Mouse (Mus musculus) liver, adult (tissue): Measurements from ENCODE around the gene Ptx3.

ENCODE experiments used
- GATA4 ChIP-seq: IDR thresholded peaks from 2 replicates; pipeline ENCODE4 v1.6.1; 2014; ENCODE audit warnings: mild to moderate bottlenecking, low read length; ENCODE audit not compliant: insufficient replicate concordance

Ptx3 gene

GRCm38 (mm10) chr3:66219655-66220191 lies at the start of gene Ptx3:
TSS of gene Ptx3 (plus strand) at chr3:66219910.
- TF ChIP-seq GATA4 = no peak

DNA sequence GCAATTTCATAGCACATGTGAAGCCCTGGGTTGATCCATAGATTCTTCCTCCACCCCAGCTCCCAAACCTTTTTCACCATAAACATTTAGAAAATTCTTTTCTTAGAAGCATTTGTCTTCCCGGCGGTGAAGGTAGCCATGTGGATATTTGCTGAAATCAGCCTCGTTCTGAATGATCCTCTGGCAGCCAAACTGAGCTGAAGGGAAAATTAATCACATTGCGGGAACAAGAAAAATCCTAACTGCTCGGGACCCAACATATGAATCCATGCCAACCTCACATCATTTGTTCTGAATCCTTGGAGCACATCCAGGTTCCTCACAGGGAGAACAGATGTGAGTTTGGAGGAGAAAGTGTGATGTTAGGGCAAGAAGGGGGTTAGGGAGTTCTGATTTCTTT lies 46.8 kb upstream of the Ptx3 start:
- no peak for TF ChIP-seq GATA4

DNA sequence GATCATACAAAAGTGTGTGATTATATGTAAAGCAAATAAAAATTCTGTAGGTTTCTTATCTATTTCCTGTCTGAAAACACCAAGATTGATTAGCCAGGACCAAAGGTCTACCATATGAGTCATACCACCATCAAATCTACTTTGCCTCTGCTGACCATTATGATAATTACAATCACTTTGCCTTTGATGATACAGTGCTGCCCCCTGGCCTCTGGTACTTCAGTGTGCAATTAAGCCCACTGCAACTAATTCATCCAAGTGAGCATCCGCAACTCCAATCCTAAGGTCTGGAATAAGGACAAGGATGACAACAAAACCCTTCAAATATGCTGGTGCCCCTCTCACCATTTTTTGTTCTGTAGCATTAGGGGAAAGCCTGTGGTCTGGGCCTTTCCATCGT lies 40.1 kb upstream of the Ptx3 start:
- TF ChIP-seq GATA4 = no peak

DNA sequence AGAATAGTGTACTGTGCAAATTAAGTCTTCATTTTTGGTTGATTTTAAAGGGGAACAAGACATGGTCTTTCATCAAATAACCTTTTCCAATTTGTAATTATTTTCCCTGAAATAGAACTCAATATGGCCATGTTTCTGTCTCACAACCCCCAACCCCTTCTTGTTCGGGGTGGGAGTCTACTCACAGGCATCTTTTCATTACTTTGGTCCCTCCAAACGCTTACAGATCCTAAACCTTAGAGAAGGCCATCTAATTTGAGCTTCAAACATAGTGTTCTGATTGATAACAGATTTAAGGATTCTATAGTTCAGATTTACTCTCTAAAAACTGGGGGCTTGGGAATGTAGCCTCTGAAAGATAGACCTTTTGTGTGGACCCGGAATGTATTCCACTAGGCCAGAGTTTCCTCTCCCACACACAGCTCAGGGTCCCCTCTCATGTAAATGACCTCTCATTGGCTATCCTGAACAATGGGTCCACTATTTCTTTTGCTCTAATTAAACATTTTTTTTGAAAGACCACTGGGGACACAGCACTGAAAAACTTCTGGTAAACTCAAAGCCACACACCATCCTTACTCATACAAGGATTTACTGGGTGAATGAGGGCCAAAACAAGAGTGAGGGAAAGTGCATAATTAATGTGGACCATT lies 25.7 kb upstream of the Ptx3 start:
- TF ChIP-seq GATA4 = no peak

- TF ChIP-seq GATA4 = no peak
These were observed 10.7 kb upstream of the Ptx3 start for GRCm38 (mm10) chr3:66208836-66209573.

- TF ChIP-seq GATA4 = no peak
These were observed 6.2 kb upstream of the Ptx3 start for GRCm38 (mm10) chr3:66213524-66213923.

DNA sequence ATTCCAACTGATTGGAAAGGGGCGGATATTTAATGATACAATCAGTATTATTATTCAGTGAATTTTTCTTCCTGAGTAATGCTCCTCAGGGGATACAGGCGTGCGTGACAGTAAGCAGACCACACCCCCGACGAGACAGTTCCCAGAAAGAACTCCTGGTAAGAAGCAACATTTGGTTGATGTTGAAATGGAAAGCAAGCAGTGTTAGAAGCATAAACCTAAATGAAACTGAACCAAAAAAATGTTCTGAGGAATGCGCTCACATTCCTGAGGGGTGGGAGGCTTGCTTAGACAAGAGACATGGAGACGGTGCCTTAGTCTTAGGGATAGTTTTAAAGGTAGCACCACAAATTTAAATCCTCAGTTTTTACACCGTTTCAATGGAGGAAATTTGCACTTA lies 4.0 kb upstream of the Ptx3 start:
- no peak for TF ChIP-seq GATA4

- TF ChIP-seq GATA4 = no peak
These were observed 988 bp downstream of the Ptx3 start for GRCm38 (mm10) chr3:66220554-66221242.

DNA sequence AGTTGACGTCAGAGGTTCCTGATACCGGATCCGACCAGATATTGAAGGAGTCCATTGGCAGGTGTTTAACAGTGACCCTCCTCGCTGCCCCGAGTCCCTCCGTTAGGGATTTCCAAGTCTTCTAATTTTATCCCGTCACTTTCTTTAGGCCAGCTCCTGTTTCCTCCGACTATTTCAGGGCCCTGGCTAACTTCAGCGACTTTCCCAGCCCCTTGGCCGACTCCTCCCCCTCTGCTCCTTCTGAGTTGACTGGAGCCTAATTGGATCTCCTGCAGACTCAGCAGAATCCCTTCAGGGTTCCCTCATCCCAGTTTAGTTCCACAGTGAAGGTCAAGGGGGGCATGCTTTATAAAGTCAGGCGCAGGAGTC lies 1.5 kb downstream of the Ptx3 start:
- no peak for TF ChIP-seq GATA4

DNA sequence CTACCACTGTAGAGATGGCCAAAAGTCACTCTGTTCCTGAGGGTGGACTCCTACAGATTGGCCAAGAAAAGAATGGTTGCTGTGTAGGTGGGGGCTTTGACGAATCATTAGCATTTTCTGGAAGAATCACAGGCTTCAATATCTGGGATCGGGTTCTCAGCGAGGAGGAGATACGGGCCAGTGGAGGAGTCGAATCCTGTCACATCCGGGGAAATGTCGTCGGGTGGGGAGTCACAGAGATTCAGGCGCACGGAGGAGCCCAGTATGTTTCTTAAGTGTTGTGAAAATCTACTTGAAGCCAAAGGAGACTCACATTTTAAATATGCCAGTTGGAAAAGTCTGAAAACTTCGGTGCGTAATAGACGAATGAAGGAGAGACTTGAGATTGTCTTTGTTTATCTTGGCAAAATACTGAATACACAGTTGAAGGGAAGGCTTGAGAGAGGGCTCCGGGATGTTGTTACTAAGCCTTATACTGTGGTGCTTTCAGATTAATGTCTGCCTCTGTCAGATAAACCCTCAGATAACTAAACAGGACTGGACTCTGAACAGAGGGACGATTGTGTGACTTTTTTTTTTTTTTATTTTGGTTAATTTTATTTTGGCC lies 5.3 kb downstream of the Ptx3 start:
- TF ChIP-seq GATA4 = no peak

- TF ChIP-seq GATA4 = no peak
These were observed 20.8 kb downstream of the Ptx3 start for GRCm38 (mm10) chr3:66240476-66240875.

DNA sequence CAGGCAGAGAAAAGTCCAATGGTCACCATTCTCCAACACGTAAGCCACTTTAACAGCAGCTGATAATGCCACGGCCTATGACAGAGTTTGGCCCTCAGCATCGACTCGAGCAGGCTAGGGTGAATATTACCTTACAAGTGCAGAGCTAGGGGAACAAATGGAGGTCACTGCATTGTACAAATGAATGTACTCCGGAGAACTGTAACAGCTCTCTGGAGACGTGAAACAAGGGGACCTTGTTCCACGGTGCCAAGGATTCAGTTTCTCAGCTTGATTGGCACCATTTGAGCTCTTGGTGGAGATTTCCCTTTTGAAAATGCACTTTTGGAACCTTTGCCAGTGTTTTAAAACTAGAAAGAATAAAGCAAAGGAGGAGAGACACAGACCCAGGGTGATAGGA lies 32.1 kb downstream of the Ptx3 start:
- TF ChIP-seq GATA4 = no peak

DNA sequence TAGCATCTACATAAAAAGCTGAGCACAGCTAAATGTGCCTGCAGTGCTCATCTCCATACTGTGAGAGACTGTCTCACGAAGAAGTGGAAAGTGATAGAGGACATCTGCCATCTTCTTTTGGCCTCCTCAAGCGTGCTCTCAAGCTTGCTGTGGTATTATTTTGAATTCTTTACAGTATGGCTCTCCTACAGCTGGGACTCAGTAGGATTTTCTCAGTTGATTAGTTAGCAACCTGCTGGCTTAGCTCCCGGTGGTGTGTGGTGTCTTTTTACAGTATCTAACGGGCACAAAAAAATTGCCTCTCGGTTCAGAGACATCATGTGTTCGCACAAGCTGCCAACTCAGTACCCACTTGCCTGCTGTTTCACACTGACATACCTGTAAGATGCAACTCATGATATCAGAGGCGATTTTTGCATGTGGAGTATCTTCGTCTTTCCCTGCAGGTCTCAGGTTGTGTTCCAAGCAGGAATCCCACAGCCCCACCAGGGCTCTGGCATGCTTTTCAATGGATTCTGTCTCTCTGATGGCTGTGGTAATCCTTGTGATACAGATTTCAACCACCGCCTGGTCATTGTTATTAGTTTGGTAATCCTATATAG lies 34.9 kb downstream of the Ptx3 start:
- no peak for TF ChIP-seq GATA4

DNA sequence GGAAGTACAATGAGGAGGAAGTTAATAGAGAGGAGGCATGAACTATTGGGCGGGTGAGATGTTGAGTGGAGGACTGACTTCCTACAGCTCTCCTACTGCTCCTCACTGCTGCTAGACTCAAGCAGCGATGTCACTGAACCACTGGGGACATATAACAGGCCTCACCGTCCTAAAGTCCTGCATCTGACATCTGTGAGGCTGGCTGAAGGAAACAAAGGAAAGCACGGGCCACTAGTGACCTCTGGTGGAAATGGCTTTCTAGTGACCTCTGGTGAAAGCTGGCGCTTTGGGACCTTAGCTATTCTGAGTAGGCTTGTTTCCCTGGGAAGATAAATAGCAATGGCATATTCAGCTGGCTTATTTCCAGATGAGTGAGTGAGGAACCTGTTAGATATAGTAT lies 42.6 kb downstream of the Ptx3 start:
- TF ChIP-seq GATA4 = no peak

DNA sequence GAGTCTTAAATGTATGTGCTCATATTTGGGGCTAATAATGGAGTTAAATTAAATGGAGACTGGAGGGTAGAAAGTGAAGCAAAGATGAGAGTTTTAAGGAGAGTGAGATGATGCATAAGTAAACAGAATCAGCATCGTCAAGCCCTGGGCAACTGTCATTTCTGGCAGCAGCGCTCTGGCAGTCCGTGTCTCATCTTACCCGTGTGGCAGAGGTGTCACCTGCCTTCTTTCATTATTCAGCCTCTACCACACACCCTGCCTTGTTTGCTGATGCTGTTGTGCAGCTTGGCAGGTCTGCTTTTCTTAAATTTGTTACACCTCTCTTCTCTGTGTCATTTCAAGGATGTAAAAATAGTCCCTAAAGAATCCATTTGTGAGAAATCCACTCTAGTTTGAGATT lies 43.6 kb downstream of the Ptx3 start:
- no peak for TF ChIP-seq GATA4
